Mouse (Mus musculus): ENCODE measurements at regions not wholly inside any gene's neighbourhood (a gene's known extent, or its start where the extent isn't known, plus 50 kb on each side); places are given as distances from the start of the nearest gene placed in this dataset.

- no peak overlapping the region for H3K4me3 ChIP-seq (replicated peaks)
- TF ChIP-seq GATA1 (IDR thresholded peaks at IDR 0.05; ENCODE audit: low read length) (no peak), TAL1 (IDR thresholded peaks at IDR 0.05; ENCODE audit: low read length) (no peak)
- H3K27me3 ChIP-seq (ENCODE audit: control insufficient read depth) = no peaks in the 10 kb centered on the region
- H3K36me3 ChIP-seq (ENCODE audit: control insufficient read depth) = no peaks in the 10 kb centered on the region
- H3K4me1 ChIP-seq (ENCODE audit: control insufficient read depth) = no peaks in the 10 kb centered on the region
- no peaks in the 10 kb centered on the region for H3K9me3 ChIP-seq (ENCODE audit: control insufficient read depth, low read length)
Observed at GRCm38 (mm10) chr2:75376666-75377065, 282.4 kb upstream of the Hnrnpa3 start.

GRCm38 (mm10) chr2:75385551-75386263, 273.4 kb upstream of the Hnrnpa3 start:
- Histone ChIP-seq H3K9me3 (ENCODE audit: control insufficient read depth, low read length) (no peaks in the 10 kb centered on the region), H3K4me1 (ENCODE audit: control insufficient read depth) (no peaks in the 10 kb centered on the region), H3K36me3 (ENCODE audit: control insufficient read depth) (no peaks in the 10 kb centered on the region), H3K27me3 (ENCODE audit: control insufficient read depth) (no peaks in the 10 kb centered on the region), H3K4me3 (replicated peaks) (no peak overlapping the region)
- no peak for TF ChIP-seq GATA1 (IDR thresholded peaks at IDR 0.05; ENCODE audit: low read length)
- no peak for TF ChIP-seq TAL1 (IDR thresholded peaks at IDR 0.05; ENCODE audit: low read length)

- Histone ChIP-seq H3K27me3 (ENCODE audit: control insufficient read depth) (no peaks in the 10 kb centered on the region), H3K4me3 (replicated peaks) (no peak overlapping the region), H3K9me3 (ENCODE audit: control insufficient read depth, low read length) (no peaks in the 10 kb centered on the region), H3K36me3 (ENCODE audit: control insufficient read depth) (no peaks in the 10 kb centered on the region), H3K4me1 (ENCODE audit: control insufficient read depth) (no peaks in the 10 kb centered on the region)
- no peak for TF ChIP-seq TAL1 (IDR thresholded peaks at IDR 0.05; ENCODE audit: low read length)
- no peak for TF ChIP-seq GATA1 (IDR thresholded peaks at IDR 0.05; ENCODE audit: low read length)
Observed at GRCm38 (mm10) chr2:75386636-75387035, 272.4 kb upstream of the Hnrnpa3 start.

- H3K4me3 ChIP-seq (replicated peaks) = no peak overlapping the region
- TF ChIP-seq GATA1 (IDR thresholded peaks at IDR 0.05; ENCODE audit: low read length) = no peak
- TF ChIP-seq TAL1 (IDR thresholded peaks at IDR 0.05; ENCODE audit: low read length) = no peak
- no peaks in the 10 kb centered on the region for H3K4me1 ChIP-seq (ENCODE audit: control insufficient read depth)
- no peaks in the 10 kb centered on the region for H3K9me3 ChIP-seq (ENCODE audit: control insufficient read depth, low read length)
- H3K36me3 ChIP-seq (ENCODE audit: control insufficient read depth) = no peaks in the 10 kb centered on the region
- no peaks in the 10 kb centered on the region; the same call in 1 of the 2 replicates for H3K27me3 ChIP-seq (ENCODE audit: control insufficient read depth)
Observed at GRCm38 (mm10) chr2:75392041-75392440, 267.0 kb upstream of the Hnrnpa3 start.

DNA sequence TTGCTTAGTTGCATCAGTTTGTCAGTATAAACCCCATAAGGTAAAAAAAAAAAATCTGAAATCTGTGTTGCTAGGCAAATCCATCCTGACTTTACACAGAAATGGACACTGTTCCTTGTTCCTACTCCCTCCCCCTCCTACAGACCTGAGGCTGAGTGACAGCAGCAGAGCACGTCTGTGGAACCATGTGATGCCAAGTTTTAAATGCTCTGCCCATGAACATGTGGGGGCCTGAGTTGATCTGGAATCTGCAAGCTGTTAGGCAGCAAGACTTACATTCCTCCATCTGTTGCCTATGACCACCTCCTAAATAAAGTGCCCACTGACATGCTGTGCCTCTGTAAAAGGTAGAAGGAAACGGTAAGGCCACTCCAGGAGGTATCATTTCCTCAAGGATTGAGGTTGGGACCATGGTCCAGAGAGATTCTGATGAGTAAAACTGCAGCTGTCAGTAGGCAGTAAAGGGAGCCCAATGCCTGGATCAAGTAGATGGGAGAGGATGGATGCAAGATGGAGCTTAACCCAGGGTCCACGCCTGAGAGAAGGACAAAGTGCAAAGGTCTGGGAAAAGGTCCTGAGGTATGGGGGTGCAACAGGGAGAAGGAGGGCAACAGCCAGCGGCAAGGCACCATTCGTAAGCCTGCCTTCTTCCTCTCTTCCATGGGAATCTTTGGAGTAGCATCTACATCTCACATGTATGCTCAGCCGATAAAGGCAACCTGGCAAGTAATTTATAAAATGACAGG, 264.0 kb upstream of the Hnrnpa3 start:
- Histone ChIP-seq H3K4me1 (ENCODE audit: control insufficient read depth) (no peaks in the 10 kb centered on the region), H3K36me3 (ENCODE audit: control insufficient read depth) (no peaks in the 10 kb centered on the region), H3K4me3 (replicated peaks) (no peak overlapping the region), H3K27me3 (ENCODE audit: control insufficient read depth) (no peaks in the 10 kb centered on the region; the same call in 1 of the 2 replicates), H3K9me3 (ENCODE audit: control insufficient read depth, low read length) (no peaks in the 10 kb centered on the region)
- TF ChIP-seq TAL1 (IDR thresholded peaks at IDR 0.05; ENCODE audit: low read length) (no peak), GATA1 (IDR thresholded peaks at IDR 0.05; ENCODE audit: low read length) (no peak)

DNA sequence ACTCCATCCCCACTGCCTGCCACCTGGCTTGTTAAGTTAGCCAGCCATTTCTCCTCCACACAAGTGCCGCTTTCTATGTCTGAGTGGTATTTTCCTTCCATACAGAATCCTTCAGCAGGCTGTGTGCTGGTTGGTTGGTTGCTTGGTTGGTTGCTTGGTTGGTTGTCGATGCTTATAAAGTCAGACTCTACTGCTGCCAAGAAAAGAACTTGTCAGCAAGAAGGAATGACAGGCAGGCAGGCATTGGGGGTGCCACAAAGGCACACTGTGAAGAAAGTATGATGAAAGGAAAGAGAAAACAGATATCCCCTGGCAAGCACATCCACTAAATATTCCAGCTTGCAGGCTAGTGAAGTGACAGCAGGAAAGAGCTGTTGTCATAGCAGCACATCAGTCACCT, 263.0 kb upstream of the Hnrnpa3 start:
- H3K36me3 ChIP-seq (ENCODE audit: control insufficient read depth) = no peaks in the 10 kb centered on the region
- no peaks in the 10 kb centered on the region; the same call in 1 of the 2 replicates for H3K27me3 ChIP-seq (ENCODE audit: control insufficient read depth)
- no peak overlapping the region for H3K4me3 ChIP-seq (replicated peaks)
- no peaks in the 10 kb centered on the region for H3K9me3 ChIP-seq (ENCODE audit: control insufficient read depth, low read length)
- no peaks in the 10 kb centered on the region for H3K4me1 ChIP-seq (ENCODE audit: control insufficient read depth)
- TF ChIP-seq TAL1 (IDR thresholded peaks at IDR 0.05; ENCODE audit: low read length) (no peak), GATA1 (IDR thresholded peaks at IDR 0.05; ENCODE audit: low read length) (no peak)

GRCm38 (mm10) chr2:75400291-75400870, 258.7 kb upstream of the Hnrnpa3 start:
- Histone ChIP-seq H3K27me3 (ENCODE audit: control insufficient read depth) (no peaks in the 10 kb centered on the region), H3K4me1 (ENCODE audit: control insufficient read depth) (no peaks in the 10 kb centered on the region), H3K4me3 (replicated peaks) (no peak overlapping the region), H3K36me3 (ENCODE audit: control insufficient read depth) (no peaks in the 10 kb centered on the region), H3K9me3 (ENCODE audit: control insufficient read depth, low read length) (no peaks in the 10 kb centered on the region)
- TF ChIP-seq GATA1 (IDR thresholded peaks at IDR 0.05; ENCODE audit: low read length) (no peak), TAL1 (IDR thresholded peaks at IDR 0.05; ENCODE audit: low read length) (no peak)

DNA sequence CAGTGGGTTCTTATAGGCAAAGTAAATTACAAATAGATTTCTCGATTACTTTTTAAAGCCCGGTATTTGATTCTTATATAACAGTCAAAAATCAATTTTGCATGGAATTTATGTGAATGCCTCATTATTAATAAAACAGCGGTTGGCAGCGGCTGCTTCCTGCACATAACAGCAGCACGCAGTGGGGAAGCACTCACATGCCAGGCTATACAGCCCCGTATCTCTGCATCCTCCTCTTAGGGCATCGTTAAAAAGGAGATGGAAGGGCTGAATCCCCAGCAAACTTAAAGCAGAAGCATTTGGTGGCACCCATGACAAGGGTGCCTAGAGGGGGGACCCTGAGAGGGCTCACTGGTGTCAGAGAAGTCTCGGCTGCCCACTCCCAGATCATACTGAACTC, 255.3 kb upstream of the Hnrnpa3 start:
- no peaks in the 10 kb centered on the region for H3K27me3 ChIP-seq (ENCODE audit: control insufficient read depth)
- H3K4me1 ChIP-seq (ENCODE audit: control insufficient read depth) = no peaks in the 10 kb centered on the region
- no peaks in the 10 kb centered on the region for H3K9me3 ChIP-seq (ENCODE audit: control insufficient read depth, low read length)
- TF ChIP-seq GATA1 (IDR thresholded peaks at IDR 0.05; ENCODE audit: low read length) (no peak), TAL1 (IDR thresholded peaks at IDR 0.05; ENCODE audit: low read length) (no peak)
- no peaks in the 10 kb centered on the region for H3K36me3 ChIP-seq (ENCODE audit: control insufficient read depth)
- no peak overlapping the region for H3K4me3 ChIP-seq (replicated peaks)

DNA sequence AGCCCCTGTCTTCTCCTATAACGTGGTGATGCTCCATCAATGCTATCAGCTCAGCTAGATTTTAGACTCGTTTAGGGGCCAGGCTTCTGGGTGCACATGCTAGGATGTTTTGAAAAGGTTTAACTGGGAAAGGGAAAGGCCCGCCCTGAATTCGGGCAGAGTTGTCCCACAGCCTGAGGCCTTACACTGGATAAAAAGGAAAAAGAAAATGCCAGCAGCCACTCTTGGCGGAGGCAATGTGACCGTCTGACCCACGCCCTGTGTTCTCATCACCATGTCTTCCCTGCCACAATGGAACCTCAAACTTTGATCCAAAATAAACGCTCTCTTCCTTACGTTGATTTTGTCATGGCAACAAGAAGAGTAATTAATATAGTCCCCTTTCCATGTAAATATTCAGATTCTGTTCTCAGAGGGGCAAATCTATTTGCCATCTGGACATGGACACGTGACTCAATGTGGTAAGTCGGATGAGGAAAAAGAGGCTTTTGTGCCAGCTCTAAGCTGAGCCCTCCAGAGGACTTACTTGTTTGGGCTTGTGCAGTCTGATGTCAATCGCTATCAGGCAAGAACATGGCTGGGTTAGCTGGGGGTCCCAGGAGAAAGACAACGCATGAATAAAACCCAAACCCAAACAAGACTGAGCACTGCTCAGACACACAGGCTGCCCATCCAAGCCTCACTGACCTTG, 253.4 kb upstream of the Hnrnpa3 start:
- Histone ChIP-seq H3K4me3 (replicated peaks) (no peak overlapping the region), H3K36me3 (ENCODE audit: control insufficient read depth) (no peaks in the 10 kb centered on the region), H3K4me1 (ENCODE audit: control insufficient read depth) (no peaks in the 10 kb centered on the region), H3K9me3 (ENCODE audit: control insufficient read depth, low read length) (no peaks in the 10 kb centered on the region), H3K27me3 (ENCODE audit: control insufficient read depth) (no peaks in the 10 kb centered on the region)
- TF ChIP-seq GATA1 (IDR thresholded peaks at IDR 0.05; ENCODE audit: low read length) = no peak
- no peak for TF ChIP-seq TAL1 (IDR thresholded peaks at IDR 0.05; ENCODE audit: low read length)

Data from erythroblast, embryonic 14.5 days (primary cell).